Mouse (Mus musculus) erythroblast, embryonic 14.5 days (primary cell): ENCODE results near the gene Rtn4rl1.

Source experiments
- GATA1 ChIP-seq: IDR thresholded peaks from 2 replicates; pipeline ENCODE4 v1.6.1; 2012; ENCODE audit warnings: low read length, inconsistent platforms, mixed read lengths
- TAL1 ChIP-seq: IDR thresholded peaks from 3 replicates; pipeline ENCODE4 v1.6.1; 2012; ENCODE audit warnings: low read length, inconsistent platforms, mixed read lengths

DNA sequence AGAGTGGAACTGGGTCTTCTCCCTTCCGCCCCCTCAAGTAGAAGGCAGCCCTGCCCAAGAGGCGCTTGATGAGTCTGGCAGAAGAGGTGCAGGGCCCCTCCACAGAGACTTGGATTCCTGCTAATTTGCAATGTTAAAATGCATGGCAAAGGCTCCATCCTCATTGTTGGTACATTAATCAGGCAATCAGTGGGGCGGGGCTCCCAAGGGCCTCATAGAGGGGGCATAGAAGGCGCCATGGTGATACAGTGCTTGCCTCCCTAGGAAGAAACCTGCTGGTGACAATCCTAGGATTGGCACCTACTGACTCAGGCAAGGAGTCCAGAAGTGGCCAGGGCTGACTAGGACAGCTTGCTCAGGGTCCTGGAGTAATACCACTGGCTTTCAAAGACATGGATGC lies 68.1 kb downstream of the Rtn4rl1 start:
- TF ChIP-seq GATA1 (no peak), TAL1 (no peak)
